Mouse (Mus musculus) bone marrow macrophage, adult 2 months (primary cell): Measurements from ENCODE around the gene Adam12. TPM values are rescaled to one million over a fixed set of nuclear protein-coding genes. Genes with fewer than 3 reads are reported as not detected.

Source experiments
- H3K27ac ChIP-seq: 2 replicates; pipeline ENCODE4 v1.5.1; 2012; ENCODE audit warnings: low read depth, low read length; ENCODE audit not compliant: insufficient read depth
- H3K4me1 ChIP-seq: 2 replicates; pipeline ENCODE4 v1.6.1; 2012; ENCODE audit warnings: low read length; ENCODE audit not compliant: control insufficient read depth, insufficient read depth
- H3K4me3 ChIP-seq: 2 replicates; pipeline ENCODE4 v1.5.1; 2012; ENCODE audit warnings: mild to moderate bottlenecking, low read length, moderate library complexity; ENCODE audit not compliant: insufficient read depth
- CTCF ChIP-seq: IDR thresholded peaks from 2 replicates; pipeline ENCODE4 v1.5.1; 2012; ENCODE audit warnings: low read depth, mild to moderate bottlenecking, low read length, moderate library complexity
- POLR2A ChIP-seq: IDR thresholded peaks from 2 replicates; pipeline ENCODE4 v1.6.1; 2012; ENCODE audit warnings: mild to moderate bottlenecking, low read depth, low read length, borderline replicate concordance
- polyA plus RNA-seq: library from polyadenylated mRNA; stranded (reverse); fragments of >200 nt; gene quantifications from 2 replicates; pipeline ENCODE4 v1.2.4, GENCODE M21; 2012; ENCODE audit not compliant: missing spikeins, insufficient read depth, insufficient read length

Gene Adam12
- polyA plus RNA-seq, 1 experiment, result not detected

DNA sequence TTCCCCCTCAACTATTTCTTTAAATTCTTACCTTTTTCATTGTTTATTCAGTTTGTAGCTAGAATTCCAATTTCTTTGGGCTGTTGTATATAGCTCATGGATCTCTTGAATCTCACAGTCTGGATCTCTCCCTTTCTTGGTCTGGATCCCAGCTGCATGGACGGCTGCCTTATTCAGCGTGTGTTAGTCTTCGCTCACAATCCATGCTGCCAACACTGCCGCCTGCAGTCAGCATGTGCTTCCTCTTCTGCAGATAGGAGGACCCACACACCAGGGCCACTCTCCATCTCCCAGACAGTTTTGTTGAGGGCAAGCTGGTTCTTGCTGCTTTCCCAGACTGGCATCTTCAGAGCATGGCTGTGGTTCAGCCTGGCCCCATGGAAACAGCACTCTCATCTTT, 392.4 kb downstream of the Adam12 start:
- Histone ChIP-seq H3K27ac (no peak overlapping the region), H3K4me3 (no peak overlapping the region), H3K4me1 (no peaks in the 10 kb centered on the region)
- TF ChIP-seq POLR2A (no peak), CTCF (no peak)

Other genes starting within 250 kb of the Adam12 start
- 0.40 TPM in 1 of 2 replicates, not detected in the other for gene D7Ertd443e, start 153.5 kb upstream of the Adam12 start, polyA plus RNA-seq